In the genomic region with DNA sequence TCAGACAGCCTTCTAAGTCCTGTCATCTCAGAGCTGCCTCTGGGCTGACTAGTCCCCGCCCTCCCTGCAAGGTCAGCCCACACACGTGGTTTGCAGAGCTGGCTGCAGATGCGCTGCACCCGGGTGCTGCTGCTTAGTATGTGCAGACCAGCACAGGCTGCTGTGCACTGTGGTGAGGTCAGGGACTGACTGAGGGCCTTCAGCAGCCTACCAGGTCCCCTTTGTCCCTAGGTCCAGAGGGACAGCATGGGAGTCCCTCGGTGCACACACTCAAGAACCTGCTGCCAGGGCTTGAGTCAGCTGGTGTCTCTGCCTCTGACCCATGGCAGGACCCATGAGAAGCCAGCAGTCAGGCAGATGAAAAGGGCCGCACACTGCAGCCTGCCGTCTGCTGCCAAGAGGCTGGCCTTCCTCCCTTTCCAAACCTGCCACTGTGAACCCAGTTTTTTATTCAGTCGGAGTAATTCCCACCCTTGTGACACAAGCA, we compare ENCODE assay signal across 8 mouse cellular contexts. TPM values are rescaled to one million over a fixed set of nuclear protein-coding genes. Genes with fewer than 3 reads are reported as not detected.
A peak's percentile ranks its signal among the peaks of the same experiment; 100 is the strongest.
DNase-seq lines count a peak whose midpoint lies in the region; ATAC-seq and TF ChIP-seq lines count a peak whose summit lies in the region.

No protein-coding gene starts in this region.

- peak; percentile 56 for ATAC-seq in embryonic facial prominence, embryonic 11.5 days (replicated peaks; ENCODE audit: insufficient number of reproducible peaks, low FRiP score, low TSS enrichment, low read depth)
- peak; percentile 60 for ATAC-seq in heart, embryonic 12.5 days (ENCODE audit: insufficient number of reproducible peaks, low FRiP score)
- peak; percentile 58 for ATAC-seq in kidney, embryonic 14.5 days (ENCODE audit: low FRiP score, low TSS enrichment)
- ATAC-seq in liver, embryonic 14.5 days (ENCODE audit: insufficient read depth): peak; percentile 45; the same call in 1 of the 2 replicates

- peaks cover 12% of the 10 kb centered on the region for H3K4me1 ChIP-seq in cerebellum, adult 2 months (ENCODE audit: control insufficient read depth, insufficient read depth, low read length)
- H3K4me1 ChIP-seq in embryonic facial prominence, embryonic 11.5 days (ENCODE audit: control insufficient read depth, insufficient read depth, low read length): peaks cover 6% of the 10 kb centered on the region
- H3K4me1 ChIP-seq in heart, embryonic 12.5 days (replicated peaks): peaks cover 60% of the 10 kb centered on the region
- peaks cover 52% of the 10 kb centered on the region for H3K4me1 ChIP-seq in kidney, embryonic 14.5 days (ENCODE audit: control insufficient read depth, insufficient read depth, low read length)
- peaks cover 0 to 15% of the 10 kb centered on the region in 2 experiments; a peak in 3 of 4 replicates for H3K4me1 ChIP-seq in liver, embryonic 14.5 days (replicated peaks; ENCODE audit: control insufficient read depth in 2 of 2, insufficient read depth in 2 of 2, low read length in 1 of 2)

- H3K36me3 ChIP-seq in embryonic facial prominence, embryonic 11.5 days (replicated peaks; ENCODE audit: control insufficient read depth, insufficient read depth, low read depth, low read length): no peaks in the 10 kb centered on the region
- H3K36me3 ChIP-seq in heart, embryonic 12.5 days: no peaks in the 10 kb centered on the region
- H3K36me3 ChIP-seq in kidney, embryonic 14.5 days (ENCODE audit: control insufficient read depth, insufficient read depth, low read length): 0 out of 2 replicates have a peak, but pooled peaks cover 4% of the 10 kb centered on the region
- no peaks in the 10 kb centered on the region for H3K36me3 ChIP-seq in liver, embryonic 14.5 days (replicated peaks; ENCODE audit: control insufficient read depth, insufficient read depth, low read depth)

- TF ChIP-seq POLR2A in cerebellum, adult 2 months (IDR thresholded peaks at IDR 0.05; ENCODE audit: borderline replicate concordance, insufficient read depth, low read length): no peak

- peak; percentile 43 to 52 for DNase-seq in cerebellum, adult 2 months
- DNase-seq in cerebellum, adult 9-10 months: no peak
- DNase-seq in embryonic facial prominence, embryonic 11.5 days (ENCODE audit: low spot score): peak; percentile 70
- DNase-seq in liver, embryonic 14.5 days (ENCODE audit: low read depth in 3 of 3, low spot score in 3 of 3): no peak
- peak; percentile 58 for DNase-seq in naive thymus-derived CD4-positive, alpha-beta T cell, adult 2 months (ENCODE audit: low read depth)
- DNase-seq in telencephalon, adult 2 months (ENCODE audit: low read depth, low spot score): peak; percentile 65

- peak overlapping the region; percentile 5; the same call in 1 of the 2 replicates for H3K27ac ChIP-seq in cerebellum, adult 2 months (ENCODE audit: insufficient read depth, low read length)
- peak overlapping the region; percentile 68 for H3K27ac ChIP-seq in embryonic facial prominence, embryonic 11.5 days (replicated peaks; ENCODE audit: low read depth, low read length)
- peak overlapping the region; percentile 97 for H3K27ac ChIP-seq in heart, embryonic 12.5 days (ENCODE audit: poor library complexity, severe bottlenecking)
- H3K27ac ChIP-seq in kidney, embryonic 14.5 days (ENCODE audit: low read depth, low read length): peak overlapping the region; percentile 87
- no peak overlapping the region for H3K27ac ChIP-seq in liver, embryonic 14.5 days

- no peak overlapping the region for H3K9ac ChIP-seq in embryonic facial prominence, embryonic 11.5 days (replicated peaks; ENCODE audit: low read length)
- no peak overlapping the region for H3K9ac ChIP-seq in heart, embryonic 12.5 days
- H3K9ac ChIP-seq in kidney, embryonic 14.5 days (ENCODE audit: low read depth, low read length): no peak overlapping the region
- H3K9ac ChIP-seq in liver, embryonic 14.5 days (replicated peaks): no peak overlapping the region

- no peak overlapping the region for H3K4me3 ChIP-seq in cerebellum, adult 2 months (replicated peaks; ENCODE audit: insufficient read depth, low read depth, low read length)
- no peak overlapping the region for H3K4me3 ChIP-seq in embryonic facial prominence, embryonic 11.5 days (ENCODE audit: low read depth, low read length)
- no peak overlapping the region for H3K4me3 ChIP-seq in heart, embryonic 12.5 days
- no peak overlapping the region for H3K4me3 ChIP-seq in kidney, embryonic 14.5 days (ENCODE audit: low read length)
- H3K4me3 ChIP-seq in liver, embryonic 14.5 days (ENCODE audit: insufficient read depth in 1 of 2, low read depth in 2 of 2, low read length in 2 of 2): no peak overlapping the region

- H3K27me3 ChIP-seq in cerebellum, adult 2 months (ENCODE audit: control insufficient read depth, insufficient read depth, low read length): no peaks in the 10 kb centered on the region
- H3K27me3 ChIP-seq in embryonic facial prominence, embryonic 11.5 days (ENCODE audit: control insufficient read depth, insufficient read depth, low read length): no peaks in the 10 kb centered on the region
- no peaks in the 10 kb centered on the region for H3K27me3 ChIP-seq in heart, embryonic 12.5 days (replicated peaks)
- H3K27me3 ChIP-seq in kidney, embryonic 14.5 days (ENCODE audit: control insufficient read depth, insufficient read depth, low read length): no peaks in the 10 kb centered on the region
- H3K27me3 ChIP-seq in liver, embryonic 14.5 days (ENCODE audit: control insufficient read depth, insufficient read depth, low read length): no peaks in the 10 kb centered on the region

- H3K9me3 ChIP-seq in embryonic facial prominence, embryonic 11.5 days (replicated peaks; ENCODE audit: control insufficient read depth, low read length): no peaks in the 10 kb centered on the region
- no peaks in the 10 kb centered on the region for H3K9me3 ChIP-seq in heart, embryonic 12.5 days (replicated peaks)
- H3K9me3 ChIP-seq in kidney, embryonic 14.5 days (ENCODE audit: control insufficient read depth, low read length): no peaks in the 10 kb centered on the region
- H3K9me3 ChIP-seq in liver, embryonic 14.5 days (ENCODE audit: control insufficient read depth, low read length): no peaks in the 10 kb centered on the region

- TF ChIP-seq CTCF in cerebellum, adult 2 months (IDR thresholded peaks at IDR 0.05; ENCODE audit: borderline replicate concordance, insufficient read depth, low read depth, low read length): no peak
- no peak for TF ChIP-seq CTCF in liver, embryonic 14.5 days (IDR thresholded peaks at IDR 0.05; ENCODE audit: low read depth)

- whole genome bisulfite sequencing in cerebellum, adult 2 months: 51% methylated on average over 8 of the region's 8 CpGs
- WGBS in embryonic facial prominence, embryonic 11.5 days: 8% methylated on average over 8 of the region's 8 CpGs
- 18% methylated on average over 8 of the region's 8 CpGs for WGBS in heart, embryonic 12.5 days
- 10% methylated on average over 8 of the region's 8 CpGs for WGBS in kidney, embryonic 14.5 days
- 16% methylated on average over 8 of the region's 8 CpGs for WGBS in liver, embryonic 14.5 days (ENCODE audit: insufficient replicate concordance)

- no peak for TF ChIP-seq EP300 in liver, embryonic 14.5 days (IDR thresholded peaks at IDR 0.05; ENCODE audit: low read depth)

- H3K4me2 ChIP-seq in embryonic facial prominence, embryonic 11.5 days (ENCODE audit: low read depth, low read length): no peak overlapping the region
- H3K4me2 ChIP-seq in heart, embryonic 12.5 days: 0 out of 2 replicates have a peak overlapping the region, but pooled peaks have one; percentile 4
- H3K4me2 ChIP-seq in kidney, embryonic 14.5 days (replicated peaks; ENCODE audit: low read depth, low read length): no peak overlapping the region
- no peak overlapping the region for H3K4me2 ChIP-seq in liver, embryonic 14.5 days (ENCODE audit: low read depth)

RNA-seq across cellular contexts. Expression of a gene that starts 25.4 kb away (rescaled TPM):
- 43.2 and 47.6 TPM in 2 replicates for polyA plus RNA-seq in cerebellum, adult 2 months (2012; rRNA removed)
- polyA plus RNA-seq in embryonic facial prominence, embryonic 11.5 days (2014; fragmentation: Nextera tagmentation; extraction: Ambion mirVana): 69.5 and 80.9 TPM in 2 replicates
- polyA plus RNA-seq in heart, embryonic 12.5 days (2016; fragmentation: Nextera tagmentation; extraction: Ambion mirVana): 139 and 142 TPM in 2 replicates
- 59.9 and 87.9 TPM in 2 replicates for polyA plus RNA-seq in kidney, embryonic 14.5 days (2014; fragmentation: Nextera tagmentation; extraction: Ambion mirVana)
- 5.2 and 5.3 TPM in 2 replicates for polyA plus RNA-seq in liver, embryonic 14.5 days (2012; rRNA removed)
- polyA plus RNA-seq in liver, embryonic 14.5 days (2014; fragmentation: Nextera tagmentation; extraction: Ambion mirVana): 12.8 and 14.1 TPM in 2 replicates

Comparison
In these comparisons a context has a peak if more than half of its experiments do, and no peak if none do; other contexts are left out.
1. DNase-seq: peak in cerebellum, adult 2 months (2 of 2), embryonic facial prominence, embryonic 11.5 days (single experiment), naive thymus-derived CD4-positive, alpha-beta T cell, adult 2 months (single experiment) and telencephalon, adult 2 months (single experiment); none in cerebellum, adult 9-10 months (single experiment) and liver, embryonic 14.5 days (0 of 3).
2. Peak in every context shown above with its lines, with median percentiles within 50 percentile points of each other: ATAC-seq.